Mouse (Mus musculus) common myeloid progenitor, adult 5-6 weeks (primary cell): ENCODE data around the gene Hells. TPM values are rescaled to one million over a fixed set of nuclear protein-coding genes. Genes with fewer than 3 reads are reported as not detected.

Source experiments
- ATAC-seq: replicated peaks from 2 replicates; pipeline ENCODE4 v1.8.0; 2016; ENCODE audit warnings: low read depth, mild to moderate bottlenecking, moderate TSS enrichment, inconsistent platforms; ENCODE audit not compliant: poor library complexity, severe bottlenecking
- total RNA-seq: library from RNA; stranded (forward); fragments of 200-1000, 187-1606 nt; gene quantifications from 2 replicates; pipeline ENCODE4 v1.2.3, GENCODE M21; 2017

Gene Hells
- total RNA-seq = 92.8 and 110 TPM in 2 replicates

DNA sequence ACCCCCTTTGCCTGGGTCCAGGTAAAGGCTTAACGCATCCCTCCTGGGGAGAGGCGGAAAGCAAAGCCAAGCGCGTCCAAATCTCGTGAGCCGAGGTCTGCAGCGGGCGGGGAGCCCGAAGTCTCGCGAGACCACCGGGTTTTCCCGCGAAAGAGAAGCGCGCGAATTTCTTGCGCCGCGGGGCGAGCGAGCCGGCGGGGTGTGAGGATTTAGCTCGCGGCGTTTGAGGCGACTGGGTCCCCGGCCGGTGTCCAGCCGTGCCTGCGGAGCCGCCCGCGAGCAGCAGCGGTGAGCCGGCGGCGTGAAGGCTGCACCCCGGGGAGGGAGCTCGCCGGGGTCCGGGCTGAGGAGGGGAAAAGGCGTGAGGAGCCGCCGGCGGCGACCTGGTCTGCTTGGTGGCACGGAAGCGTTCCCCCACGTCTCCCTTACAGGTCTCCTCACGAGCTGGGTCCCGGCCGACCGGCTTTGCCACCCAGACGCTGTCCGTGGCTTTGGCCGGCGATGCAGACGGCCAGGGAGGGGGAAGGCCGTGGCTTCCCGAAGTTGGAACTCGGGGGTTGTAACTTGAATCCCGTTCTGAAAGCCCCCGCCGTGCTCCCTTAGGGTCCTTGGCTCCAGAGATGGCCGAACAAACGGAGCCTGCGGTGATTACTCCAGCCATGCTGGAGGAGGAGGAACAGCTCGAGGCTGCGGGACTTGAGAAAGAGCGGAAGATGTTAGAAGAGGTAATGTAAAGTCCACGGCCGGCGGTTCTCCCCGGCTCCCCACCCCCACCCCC, at the start of gene Hells:
Hells (plus strand) TSS at position 128 of the 778 bp plus-strand sequence.
- ATAC-seq = peak; percentile 90

DNA sequence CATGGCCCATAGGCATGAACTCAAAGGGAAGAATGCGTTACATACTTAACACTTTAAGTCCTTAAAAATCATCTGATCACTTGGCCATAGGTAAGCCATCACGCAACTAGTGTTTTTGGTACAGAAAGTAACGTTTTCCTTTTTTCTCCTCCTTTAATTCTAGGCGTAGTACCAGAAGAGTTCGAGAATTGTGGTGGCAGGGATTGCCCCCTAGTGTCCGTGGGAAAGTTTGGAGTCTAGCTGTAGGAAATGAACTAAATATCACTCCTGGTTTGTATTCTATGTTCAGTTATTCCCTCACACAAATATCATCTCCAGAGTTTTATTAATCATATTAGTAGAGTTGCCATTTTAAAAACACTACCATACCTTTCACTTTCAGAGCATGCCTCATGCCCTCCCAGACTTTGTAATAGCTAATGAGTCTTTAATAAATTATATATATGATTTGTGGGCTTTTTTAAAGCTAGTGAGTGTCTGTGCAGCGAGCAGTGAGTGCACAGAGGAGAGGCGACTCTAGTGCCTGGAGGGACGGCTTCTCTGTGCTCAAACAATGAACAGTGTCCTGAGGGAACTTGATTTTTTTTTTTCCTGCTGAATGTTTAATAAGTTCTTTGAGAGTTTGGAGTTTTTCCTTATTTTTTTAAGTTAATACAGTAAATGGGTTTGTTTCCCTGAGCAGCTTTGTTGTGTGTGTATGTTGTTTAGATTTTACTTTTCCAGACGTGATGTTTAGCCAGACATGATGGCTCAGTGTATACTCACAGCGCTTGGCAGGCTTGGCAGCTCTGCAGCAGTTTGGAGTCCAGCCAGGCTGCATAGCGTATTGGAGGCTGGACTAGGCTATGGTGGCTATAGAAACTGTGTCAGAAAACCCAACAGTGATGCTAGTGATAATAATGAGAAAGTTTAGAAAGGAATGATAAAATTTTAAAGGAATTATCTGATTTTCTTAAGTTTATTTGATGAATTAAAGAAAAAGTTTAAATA, 29.3 kb upstream of the Hells start:
- no peak for ATAC-seq

DNA sequence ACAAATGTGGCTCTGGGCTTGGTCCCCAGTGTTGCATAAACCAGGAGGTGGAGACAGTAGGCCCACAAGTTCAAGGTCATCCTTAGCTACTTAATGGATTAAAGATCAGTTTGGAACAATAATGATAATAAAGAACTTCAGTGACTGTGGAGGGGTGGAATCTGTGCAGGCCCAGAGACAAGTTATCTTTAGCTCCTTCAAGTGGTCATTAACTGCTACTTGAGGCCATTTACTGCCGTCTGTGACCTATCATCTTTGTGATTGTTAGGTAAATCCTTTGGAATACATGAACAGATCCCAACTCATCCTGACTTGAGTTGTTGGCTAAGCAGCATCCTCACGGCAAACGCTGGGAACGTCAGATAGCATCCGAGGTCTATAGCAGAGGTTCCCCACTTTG, 28.2 kb upstream of the Hells start:
- ATAC-seq = 0 out of 2 replicates have a peak, but pooled peaks have one; percentile 29

DNA sequence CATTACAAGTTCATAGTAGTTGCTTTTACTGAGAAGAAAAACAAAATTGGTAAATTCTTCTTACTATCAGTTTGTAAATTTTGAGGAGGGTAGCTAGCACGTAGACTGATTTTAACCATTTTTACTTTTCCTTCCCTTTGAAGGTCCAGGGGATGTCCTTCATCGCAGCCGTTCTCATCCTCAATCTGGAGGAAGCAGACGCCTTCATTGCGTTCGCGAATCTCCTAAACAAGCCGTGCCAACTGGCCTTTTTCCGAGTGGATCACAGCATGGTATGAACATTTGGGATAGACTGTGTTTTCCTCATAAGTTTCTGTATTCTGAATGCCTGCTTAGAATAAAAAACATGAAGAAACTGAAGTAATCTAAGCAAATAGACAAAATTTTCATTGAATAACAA, 16.9 kb upstream of the Hells start:
- no peak for ATAC-seq

DNA sequence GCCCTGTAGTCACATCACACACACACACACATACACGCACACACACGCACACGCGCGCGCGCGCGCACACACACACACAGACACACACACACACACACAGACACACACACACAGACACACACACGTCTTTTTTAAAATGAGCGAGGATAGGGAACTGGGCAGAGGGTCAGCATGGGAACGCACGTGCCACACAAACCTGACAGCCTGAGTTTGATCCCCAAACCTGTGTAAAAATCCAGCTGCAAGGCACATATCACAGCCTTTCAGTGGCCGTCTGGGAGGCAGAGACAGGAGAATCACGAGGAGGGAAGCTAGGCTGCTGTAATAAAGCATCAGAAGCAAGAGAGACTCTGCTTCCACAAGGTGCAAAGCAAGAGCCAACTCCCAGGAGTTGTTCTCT, 15.8 kb upstream of the Hells start:
- no peak for ATAC-seq

DNA sequence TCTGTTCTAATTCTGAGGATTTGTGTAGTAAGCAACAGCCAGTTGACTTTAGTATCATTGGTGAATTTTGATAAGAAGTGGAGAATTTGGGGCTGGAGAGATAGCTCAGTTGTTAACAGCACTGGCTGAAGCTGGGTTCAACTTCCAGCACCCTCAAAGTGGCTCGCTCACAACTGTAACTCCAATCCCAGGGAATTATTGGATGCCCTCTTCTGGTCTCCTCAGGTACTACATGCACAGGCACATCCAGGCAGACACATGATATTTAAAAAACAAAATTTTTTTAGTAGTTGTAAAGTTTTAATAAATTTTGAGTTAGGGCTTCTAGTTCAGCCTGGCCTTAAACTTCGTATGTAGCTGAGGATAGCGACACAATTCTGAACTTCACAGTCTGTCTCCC, 15.0 kb upstream of the Hells start:
- ATAC-seq = peak; percentile 91

DNA sequence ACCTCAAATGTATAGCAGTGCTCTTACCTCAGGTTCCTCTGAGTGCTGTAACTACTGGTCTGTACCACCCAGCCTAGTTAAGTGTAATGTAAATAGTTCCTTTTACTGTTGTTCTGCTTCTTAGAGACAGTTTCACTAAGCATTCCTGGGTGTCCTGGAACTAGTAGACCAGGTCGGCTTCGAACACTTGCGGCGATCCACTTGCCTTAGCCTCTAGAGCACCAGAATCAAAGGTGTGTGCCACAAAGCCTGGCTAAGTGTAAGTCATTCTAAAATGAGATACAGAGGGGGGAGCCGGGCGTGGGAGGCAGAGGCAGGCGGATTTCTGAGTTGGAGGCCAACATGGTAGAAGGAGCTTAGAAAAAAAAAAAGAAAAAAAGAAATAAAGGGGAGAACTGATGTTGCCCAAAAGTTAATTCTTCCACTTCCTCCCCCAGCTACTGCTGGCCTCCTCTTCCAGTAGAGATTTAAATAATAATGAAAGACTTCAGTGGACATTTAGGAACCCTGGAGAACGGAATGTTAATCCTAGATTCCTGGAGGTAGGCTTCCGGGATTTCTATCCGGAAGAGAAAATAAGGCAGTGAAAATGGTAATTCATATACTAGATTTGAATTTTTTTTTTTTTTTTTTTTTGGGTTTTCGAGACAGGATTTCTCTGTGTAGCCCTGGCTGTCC, 2.1 kb upstream of the Hells start:
- ATAC-seq = no peak

DNA sequence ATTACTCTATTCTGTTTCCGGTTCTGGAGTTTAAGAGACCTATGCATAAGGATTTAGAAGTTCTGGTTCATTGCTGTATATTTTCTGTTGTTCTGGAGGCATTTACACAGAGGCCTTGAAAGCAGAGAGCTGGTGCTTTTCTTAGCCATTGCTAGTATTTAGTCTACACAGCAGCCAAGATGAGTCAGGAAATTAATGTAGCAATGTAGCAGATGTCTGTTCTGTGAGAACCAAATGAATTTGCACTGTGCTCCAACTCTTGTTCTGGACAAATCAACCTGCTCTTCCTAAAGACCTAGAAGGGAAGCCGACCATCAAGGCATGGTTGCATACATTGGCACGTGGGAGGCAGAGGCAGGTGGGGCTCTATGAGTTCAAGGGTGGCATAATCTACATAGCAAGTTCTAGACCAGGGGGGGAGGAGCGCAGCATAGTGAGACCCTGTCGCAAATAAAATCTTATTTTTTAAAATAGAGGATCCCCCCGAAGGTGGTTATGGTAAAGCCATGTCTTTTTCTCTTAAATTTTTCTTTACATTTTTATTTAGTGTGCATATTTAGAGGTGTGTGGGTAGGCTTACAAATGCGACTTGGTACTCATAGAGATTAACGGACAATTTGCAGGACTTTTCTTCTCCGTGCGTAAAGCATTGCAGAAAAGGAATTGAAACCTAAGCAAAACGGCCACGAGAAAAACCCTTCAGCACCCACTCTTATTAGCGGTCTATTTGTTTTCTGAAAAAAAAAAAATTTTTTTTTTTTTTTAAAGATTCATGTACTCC, 1.1 kb upstream of the Hells start:
- no peak for ATAC-seq

DNA sequence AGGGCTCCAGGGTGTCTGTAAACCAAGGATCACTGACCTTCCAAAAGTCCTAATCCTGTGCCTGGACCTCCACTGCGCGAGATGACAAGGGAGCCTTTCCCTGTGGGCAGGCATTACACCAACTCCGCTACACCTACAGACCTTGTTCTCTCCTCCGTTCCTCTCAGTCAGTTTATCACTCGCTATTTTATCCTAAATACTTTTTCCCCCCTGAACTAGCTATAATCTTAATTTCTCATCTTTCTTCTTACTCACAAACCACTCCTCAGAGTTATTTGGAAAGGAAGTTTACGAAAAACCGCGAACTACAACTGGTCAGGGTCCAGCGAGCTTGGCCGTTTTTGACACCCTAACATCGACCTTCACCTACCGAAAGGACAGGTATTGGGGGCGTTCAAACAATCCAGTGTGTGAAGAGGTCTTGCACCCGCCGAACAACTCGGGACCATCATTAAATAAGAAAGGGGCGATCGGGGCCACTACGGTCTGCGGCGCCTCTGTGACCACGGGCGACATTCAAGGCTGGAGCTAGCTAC, 395 bp upstream of the Hells start:
- ATAC-seq = peak; percentile 26; the same call in 1 of the 2 replicates

DNA sequence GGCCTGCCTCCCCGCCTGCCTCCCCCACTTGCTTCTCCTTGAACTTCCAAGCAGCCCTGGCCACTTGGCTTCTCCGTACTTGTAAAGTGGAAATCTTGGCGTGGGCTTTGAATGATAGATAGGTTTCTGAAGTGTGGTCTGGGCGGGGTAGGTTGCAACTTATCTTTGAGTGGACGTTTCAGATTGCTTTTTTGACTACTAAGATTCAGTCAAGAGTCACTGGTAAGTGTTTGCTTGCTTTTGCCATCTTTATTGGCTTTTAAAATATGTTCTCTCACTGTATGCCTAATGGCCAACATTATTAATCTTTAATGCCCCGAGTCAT, 813 bp downstream of the Hells start:
- ATAC-seq = no peak

DNA sequence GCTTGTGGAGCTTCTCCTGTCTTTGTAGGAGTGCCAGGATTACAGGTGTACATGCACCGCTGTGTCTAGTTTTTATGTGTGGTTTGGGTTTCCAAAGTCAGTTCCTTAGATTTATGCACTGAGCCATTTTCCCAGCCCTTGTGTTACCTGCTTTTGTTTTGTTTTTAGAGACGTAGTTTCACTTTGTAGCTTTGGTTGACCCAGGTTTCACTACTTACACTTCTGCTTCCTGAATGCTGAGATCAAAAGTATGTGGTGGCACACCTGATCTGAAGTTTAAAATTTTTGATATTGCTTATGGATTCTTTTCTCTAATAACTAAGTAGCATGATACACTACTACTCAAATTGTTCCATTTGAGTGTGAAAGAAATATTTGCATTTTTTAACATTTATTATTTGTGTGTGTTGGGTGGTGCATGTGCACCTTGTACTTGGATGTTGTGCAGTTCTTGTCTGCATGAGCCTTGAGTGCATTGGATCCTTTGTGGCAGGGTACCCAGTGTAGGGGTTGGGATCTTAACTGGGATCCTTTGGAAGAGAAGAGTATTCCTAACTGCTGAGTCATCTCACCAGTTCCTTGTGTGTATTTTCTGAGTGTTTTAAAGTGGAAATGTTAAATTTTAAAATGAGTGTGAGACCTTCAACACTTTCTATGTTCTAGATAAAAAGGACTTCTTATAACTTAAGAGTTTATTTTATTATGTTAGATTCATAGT, 14.0 kb downstream of the Hells start:
- no peak for ATAC-seq

DNA sequence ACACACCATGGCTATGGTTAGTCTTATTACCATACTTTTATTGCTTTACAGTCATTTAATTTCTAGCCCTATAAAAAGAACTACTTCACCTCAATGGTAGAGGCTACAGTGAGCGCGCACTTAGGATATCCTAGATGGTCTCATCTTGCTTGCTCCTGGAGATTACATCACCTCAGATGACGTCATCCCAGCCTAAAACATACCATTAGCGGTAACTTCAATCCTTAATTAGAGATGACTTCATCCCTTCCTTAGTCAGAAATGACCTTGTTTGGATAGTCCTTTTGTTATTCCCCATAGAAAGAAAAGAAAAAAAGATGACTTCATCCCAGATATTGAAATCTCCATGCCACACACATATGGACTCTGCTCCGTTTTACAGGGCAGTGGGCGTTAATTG, 40.0 kb downstream of the Hells start:
- no peak for ATAC-seq

DNA sequence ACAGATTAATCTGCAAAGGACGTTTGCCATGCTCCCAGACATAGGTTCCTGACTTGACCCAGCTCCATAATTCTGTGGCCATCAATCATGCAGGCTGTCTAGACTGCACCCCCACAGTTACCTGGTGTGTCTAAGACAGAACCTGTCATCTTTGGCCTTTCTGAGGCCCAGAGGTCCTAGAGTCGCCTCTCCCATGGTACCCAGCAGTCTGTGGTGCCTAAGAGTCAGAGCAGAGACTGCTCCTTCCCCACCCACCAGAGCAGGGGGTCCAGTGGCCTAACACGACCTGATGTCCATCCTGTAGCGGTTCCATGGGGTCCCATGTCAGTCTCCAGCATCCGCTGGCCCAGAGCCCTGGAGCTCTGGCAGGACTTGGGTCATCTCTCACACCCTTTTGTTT, 41.9 kb downstream of the Hells start:
- no peak for ATAC-seq

DNA sequence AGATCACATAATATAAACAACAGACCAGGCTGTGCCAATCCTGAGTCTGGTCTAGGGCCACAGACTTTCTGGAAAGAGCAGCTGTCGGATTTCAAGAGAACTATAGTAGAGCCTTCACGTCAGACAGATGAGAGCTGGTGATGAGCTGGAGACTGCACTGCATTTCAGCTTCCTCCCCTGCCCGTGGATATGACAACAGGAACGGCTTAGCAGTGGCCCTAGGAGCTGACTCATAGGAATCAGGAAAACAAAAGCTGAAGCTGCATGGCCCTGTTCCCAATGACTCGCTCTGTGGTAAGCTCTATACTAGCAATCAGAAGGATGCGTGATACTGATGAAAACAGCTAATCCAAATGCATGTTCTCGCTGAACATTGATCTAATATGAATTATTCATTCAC, 43.0 kb downstream of the Hells start:
- ATAC-seq = peak; percentile 66

DNA sequence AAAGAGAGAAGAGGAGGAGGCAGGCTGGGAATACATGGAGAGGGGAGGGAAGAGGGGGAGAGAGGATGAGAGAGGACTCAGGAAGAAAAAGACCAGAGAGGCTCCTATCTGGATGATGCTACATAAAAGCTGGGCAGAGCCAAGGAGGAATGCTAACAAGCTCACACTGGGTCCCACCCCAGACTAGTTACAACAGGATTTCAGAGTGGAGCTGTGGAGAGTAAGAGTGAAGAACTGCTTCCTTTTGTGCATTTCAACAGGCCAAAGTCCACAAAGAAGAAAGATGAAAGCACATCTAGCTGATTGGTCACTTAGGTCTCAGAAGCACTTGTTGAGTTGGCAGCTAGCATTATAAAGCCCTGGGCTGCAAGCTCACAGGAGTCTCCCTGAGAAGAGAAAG, 45.6 kb downstream of the Hells start:
- no peak for ATAC-seq

DNA sequence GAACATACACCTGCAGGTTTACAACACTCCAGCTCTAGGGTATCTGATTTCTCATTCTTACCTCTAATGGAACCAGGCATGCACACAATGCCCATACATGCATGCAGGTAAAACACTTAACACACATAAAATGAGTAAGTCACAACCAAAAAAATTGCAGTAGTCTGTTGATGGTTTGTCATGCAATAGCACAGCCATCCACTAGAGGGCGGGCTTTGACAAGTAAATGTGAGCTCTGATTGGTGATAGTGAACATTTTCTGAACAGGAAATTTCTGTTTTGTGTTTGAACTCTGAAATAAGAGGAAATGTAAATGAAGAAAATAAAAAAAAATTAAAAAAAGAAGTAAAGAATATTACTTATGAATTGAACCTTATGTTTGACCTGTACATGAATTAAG, 51.3 kb downstream of the Hells start:
- ATAC-seq = peak; percentile 82

DNA sequence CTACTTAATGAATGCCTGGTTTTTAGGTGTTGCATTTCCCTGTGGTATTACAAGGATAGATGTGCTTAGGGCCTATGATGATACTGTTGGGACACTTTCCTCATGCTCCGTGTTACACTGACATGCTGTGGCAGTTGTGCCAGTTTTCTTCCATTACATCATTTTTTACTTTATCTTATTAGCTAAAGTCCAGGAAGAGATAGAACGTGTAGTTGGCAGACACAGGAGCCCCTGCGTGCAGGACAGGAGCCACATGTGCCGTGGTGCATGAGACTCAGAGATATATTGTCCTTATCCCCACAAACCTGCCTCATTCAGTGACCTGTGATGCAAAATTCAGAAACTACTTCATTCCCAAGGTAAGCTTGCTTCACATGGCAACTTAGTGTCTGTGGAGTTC, 67.5 kb downstream of the Hells start:
- no peak for ATAC-seq

DNA sequence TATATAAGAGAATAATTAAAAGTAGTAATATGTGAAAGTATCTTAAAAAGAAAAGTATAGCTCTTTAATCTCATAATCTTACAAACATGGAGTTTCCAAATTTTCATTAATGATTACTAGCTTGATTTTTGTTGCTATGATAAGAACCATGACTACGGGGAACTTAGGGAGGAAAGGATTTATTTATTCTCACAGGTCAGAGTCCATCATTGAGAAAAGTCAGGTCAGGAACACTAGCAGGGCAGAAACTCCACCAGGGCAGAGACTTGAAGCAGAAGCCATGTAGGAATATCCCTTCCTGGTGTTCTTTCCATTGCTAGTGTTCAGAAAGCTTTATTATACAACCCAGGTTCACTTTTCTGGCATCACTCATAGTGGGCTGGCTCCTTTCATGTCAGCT, 68.0 kb downstream of the Hells start:
- ATAC-seq = no peak

DNA sequence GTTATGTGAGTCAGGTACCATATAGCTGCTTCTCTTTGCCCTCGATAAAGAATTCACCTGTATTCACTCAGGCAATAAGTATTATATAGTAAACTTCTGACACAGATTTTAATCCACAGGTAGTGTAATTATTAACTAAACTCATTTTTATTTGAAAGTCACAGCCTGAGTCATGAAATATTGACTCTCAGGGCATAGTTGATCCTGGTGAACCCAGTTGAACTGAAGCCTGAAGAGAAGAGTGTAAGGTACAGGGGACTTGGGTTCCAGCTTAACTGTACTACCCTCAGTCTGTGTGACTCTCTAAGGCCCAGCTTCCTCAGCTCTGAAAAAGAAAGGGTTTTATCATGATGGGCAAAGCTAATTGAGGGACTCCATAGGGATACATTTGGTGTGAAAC, 74.4 kb downstream of the Hells start:
- ATAC-seq = no peak
